Mouse (Mus musculus): ENCODE data around the gene Taf6l.
A peak's percentile ranks its signal among the peaks of the same experiment; 100 is the strongest.

The Taf6l gene

DNA sequence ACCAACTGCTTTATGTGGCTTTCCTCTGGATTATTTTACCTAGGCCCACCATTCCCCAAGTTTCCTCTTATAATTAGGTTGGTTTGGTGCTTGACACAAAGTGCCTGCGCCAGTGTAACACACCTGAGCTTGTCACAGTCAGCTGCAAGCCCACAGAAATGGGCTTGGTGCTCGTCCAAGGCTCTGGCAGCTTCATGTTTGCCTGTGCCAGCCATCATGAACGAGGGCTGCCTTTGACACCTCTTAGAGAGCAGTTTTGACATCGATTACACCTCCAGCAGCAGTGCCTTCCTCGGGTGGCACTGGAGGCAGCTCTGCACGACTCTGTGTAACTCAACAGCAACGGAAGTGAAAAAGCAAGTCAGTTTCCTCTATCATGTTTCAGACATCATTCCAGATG is 4.0 kb upstream of the Taf6l start:
- no peak for DNase-seq (ENCODE audit: low spot score)

DNA sequence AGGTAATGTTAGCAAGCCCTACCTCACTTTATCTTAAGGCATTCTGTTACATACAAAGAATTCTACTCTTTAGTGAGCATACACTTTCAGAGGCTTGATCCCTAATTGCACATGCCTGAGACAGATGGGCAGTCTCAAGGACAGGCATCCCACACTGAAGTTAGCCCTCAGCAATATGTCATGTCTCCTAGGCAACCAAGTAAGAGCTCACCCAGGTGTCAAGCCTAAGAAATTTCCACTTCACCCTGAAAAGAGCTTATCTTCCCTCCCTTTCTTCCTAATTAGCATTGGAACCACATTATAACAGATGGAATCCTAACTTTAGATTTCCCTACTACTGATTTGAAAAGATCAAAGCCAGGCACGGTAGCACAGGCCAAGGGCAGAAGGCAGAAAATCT is 3.0 kb upstream of the Taf6l start:
- no peak for DNase-seq (ENCODE audit: low spot score)

DNA sequence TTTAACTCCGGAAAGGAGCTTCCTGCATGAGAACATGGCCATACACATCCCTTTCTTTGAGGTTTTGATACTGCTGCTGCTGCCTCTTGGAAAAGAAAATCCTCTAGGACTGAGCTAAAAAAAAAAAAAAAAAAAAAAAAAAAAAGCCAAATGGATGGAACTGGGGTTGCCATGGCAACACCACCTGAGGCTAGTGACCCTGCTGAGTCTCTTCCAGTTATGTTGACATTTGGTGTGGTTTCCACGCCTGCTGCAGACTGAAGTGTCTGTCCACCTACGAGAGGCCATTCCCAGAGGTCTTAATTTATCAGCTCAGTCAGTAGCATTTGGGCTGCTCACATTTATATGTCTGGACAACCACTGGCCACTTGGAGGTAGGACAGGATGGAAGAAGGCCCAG is 2.3 kb upstream of the Taf6l start:
- no peak for DNase-seq (ENCODE audit: low spot score)

DNA sequence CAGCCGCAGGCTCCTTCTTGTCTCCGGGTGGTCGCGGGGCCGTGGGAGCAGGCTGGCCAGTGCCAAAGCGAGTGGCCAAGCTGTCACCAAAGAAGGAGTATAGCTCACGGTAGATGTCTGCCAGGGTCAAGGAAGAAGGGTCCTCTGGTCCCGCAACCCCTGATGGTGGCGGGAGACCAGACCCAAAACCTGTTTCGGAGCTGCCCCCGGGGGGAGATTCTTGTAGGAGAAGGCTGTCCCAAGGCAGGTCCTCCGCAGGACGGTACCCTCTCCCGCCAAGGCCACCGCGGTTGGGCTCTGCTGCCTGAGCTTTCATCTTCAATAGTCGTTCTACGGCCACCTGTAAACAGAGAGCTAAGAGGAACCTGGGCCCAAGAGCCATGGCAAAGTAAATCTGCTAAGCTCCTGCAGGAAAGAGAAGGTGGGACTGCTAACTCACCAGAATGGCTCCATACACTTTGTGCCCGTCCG is 11.2 kb downstream of the Taf6l start:
- no peak for DNase-seq (ENCODE audit: low spot score)

DNA sequence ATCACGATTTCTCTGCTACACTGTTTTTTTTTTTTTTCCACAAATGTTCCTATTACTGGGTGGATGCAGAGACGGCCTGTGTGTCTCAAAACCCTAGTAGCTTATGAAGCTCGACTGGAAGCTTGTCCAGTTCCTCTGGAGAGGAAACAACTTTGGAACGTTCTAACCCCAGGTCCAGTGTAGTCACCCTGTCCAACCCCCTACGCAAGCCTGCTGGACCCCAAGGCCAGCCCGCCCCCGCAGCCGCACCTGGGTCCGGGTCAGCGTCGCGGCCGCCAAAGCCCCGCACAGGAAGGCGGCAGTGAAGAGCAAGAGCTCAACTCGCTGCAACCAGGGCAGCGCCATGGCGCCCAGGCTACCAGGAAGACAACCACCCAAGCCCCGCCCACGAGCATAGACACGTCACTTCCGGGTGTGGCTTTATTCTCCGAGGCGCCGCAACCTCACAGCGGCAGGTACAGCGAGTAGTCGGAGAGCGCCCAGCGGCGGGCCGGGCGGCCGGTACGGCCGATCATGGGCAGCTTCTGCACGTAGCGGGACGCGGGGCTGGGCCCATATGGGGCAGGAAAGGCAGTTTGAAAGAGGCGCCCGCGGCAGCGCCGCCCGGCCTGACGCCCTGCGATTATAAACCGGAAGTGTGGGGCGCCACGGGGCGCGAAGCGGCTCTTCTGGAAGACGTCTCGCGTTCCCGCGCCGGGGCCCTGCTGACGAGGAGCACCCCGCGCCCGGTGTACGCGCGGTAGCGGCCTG is 12.0 kb downstream of the Taf6l start, which contains the start of gene Tmem179b:
TSS of gene Tmem179b (minus strand) at position 382 of the 750 bp plus-strand sequence.
- peak; percentile 95 for DNase-seq (ENCODE audit: low spot score)

DNA sequence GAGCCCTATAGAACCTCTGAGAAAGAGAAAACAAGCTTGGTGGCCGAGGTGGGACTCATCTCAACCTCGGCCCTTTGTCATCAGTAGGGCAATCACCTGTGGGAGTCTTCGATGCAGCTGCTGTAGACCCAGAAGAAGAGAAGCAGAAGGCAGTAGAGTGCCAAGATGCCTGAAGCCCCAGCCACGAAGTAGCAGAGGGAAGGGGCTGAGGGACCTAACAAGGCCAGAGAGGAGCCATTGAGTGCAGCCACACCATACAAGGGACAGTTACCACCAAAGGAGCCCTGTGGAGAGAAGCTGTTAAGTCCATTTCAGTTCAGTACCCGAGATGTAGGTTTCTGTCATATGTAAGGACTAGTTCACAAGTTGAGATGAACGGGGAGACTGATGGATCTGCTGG is 12.8 kb downstream of the Taf6l start:
- no peak for DNase-seq (ENCODE audit: low spot score)

DNA sequence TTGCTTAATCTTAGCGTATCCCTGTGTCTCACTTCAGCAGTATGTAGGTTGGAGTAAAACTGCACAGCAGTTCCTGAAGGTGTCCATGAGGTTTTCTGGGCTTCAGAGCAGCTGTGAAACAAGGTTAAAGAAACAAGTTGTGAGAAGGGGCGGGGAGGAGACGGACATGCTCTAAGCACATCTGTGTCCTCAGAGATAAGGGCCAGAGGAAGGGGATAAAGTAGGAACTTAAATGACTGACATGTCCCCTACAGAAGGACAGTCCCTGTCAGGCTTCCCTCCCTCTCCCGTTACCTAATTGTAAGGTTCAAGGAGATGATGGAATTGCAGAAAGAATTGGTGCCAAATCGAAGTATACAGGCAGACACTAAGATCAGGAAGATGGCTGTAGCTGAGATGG is 13.2 kb downstream of the Taf6l start:
- DNase-seq (ENCODE audit: low spot score), result no peak

DNA sequence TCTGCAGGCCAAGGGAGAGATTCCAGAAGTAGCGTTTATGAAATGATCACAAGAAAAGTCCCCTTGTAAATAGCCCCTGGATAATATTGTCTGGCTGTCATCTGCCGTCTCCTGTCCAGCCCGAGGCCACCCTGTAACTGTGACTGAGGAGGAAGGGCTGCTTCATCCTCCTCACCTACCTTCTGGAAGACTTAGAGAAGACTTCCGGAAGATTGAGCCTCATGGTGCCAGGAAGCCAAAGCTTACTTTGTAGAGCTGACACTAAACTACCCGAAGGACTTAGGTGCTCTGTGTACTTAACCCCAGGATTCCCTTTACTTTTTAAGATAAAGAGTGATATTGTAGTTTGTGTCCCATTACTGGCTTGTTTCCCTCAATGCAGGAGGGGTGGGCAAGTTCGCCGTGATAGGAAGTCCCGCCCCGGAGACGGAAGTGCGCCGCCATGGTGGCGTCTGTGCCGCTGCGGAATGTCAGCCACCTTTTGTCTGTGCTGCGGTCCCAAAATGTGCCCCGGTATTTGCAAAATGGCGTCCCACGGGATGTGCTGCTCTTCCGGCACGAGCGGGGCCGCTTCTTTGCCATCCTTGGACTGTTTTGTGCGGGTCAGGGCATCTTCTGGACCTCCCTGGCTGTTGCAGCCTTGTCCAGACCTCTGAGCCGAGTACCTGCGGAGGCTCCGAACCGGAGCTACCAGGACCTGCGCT is 15.5 kb downstream of the Taf6l start, which contains the start of gene Tmem223:
TSS of gene Tmem223 (plus strand) at position 430 of the 704 bp plus-strand sequence.
- DNase-seq (ENCODE audit: low spot score), result peak; percentile 82

DNA sequence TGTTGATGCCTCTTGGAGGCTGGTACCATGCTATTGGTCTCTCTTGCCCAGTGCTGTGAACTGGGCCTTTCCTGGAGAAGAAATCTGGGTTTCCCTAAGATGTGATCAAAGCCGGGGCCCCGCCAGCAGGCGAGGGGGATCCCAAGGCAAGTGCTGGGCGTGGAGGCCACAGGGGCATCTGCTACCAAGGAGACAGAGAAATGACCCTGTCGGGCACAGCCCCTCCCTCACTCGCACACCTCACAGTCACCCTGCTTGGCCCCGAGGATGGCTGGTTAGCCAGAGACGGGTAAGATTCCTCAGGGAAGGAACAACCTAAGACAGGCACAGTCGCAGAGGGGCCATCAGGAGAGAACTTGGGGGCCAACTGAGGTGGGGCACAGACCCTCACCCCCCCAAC is 20.7 kb downstream of the Taf6l start:
- no peak for DNase-seq (ENCODE audit: low spot score)

DNA sequence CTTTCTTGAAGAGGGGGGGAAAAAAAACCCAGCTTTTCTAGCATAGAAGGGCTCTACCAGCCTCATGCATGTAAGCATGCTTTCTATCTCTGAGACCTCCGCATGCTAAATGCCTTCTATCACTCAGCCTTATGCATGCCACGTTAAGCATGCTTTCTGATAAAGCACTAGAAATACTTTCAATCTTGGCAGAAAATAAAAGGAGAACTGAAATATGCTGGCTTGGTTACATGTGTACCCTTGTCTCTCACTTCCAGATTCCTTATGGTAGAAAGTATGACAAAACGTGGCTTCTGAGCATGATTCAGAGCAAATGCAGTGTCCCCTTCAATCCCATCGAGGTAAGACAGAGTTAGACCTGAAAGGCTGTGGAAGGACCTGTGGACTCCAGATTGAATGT is 22.9 kb downstream of the Taf6l start:
- DNase-seq (ENCODE audit: low spot score), result no peak

DNA sequence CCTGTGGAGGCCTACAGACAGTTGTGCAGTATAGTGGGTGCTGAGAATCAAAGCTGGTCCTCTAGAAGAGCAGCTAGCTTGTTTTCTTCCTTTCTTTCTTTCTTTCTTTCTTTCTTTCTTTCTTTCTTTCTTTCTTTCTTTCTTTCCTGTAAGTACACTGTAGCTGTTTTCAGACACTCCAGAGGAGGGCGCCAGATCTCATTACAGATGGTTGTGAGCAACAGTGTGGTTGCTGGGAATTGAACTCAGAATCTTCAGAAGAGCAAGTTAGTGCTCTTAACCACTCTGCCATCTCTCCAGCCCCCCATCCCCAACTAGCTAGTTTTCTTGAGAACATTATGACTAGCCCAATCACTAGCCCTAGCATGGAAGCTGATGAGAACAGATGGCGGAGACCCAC is 25.5 kb downstream of the Taf6l start:
- DNase-seq (ENCODE audit: low spot score), result no peak

DNA sequence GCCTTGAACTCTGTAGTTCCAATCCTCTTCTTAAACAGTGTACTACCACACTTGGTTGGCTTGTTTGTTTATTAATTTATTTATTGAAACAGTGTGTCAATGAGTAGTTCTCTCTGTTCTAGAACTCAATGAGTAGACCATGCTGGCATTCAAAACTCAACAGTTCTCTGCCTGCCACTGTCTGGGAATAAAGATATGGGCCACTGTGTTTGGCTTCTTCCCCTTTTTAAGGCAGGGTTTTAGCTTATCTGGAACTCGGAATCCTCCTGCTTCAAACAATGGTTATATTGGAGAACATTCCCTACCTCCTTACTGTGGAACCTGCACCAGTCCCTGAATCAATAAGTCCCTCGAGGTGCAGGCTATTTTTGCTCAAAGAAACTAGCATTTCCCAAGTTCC is 27.3 kb downstream of the Taf6l start:
- DNase-seq (ENCODE audit: low spot score), result no peak

DNA sequence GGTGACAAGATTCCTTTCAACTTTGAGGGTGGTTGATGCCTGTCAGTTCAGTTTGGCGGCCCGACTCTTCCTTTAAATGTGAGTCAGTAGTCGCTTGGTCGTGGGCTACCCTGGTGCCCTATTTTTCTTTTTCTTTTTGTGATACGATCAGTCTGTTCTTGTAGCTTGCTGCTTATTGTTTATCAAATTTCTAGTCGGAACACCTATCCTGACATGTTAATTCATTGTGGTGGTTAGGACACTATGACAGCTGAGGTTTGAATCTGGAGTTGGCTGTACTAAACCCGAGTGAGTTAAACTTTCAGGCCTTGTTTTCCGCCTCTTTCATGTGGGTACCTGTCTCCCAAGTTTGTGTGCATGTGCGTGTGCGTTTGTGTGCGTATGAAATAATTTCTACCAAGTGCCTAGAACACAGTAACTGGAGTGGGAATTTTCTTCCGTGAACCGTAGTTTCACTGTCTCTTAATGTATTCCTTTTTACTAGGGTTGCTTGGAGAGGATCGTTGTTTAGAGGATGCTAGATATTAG is 28.7 kb downstream of the Taf6l start:
- DNase-seq (ENCODE audit: low spot score), result no peak

DNA sequence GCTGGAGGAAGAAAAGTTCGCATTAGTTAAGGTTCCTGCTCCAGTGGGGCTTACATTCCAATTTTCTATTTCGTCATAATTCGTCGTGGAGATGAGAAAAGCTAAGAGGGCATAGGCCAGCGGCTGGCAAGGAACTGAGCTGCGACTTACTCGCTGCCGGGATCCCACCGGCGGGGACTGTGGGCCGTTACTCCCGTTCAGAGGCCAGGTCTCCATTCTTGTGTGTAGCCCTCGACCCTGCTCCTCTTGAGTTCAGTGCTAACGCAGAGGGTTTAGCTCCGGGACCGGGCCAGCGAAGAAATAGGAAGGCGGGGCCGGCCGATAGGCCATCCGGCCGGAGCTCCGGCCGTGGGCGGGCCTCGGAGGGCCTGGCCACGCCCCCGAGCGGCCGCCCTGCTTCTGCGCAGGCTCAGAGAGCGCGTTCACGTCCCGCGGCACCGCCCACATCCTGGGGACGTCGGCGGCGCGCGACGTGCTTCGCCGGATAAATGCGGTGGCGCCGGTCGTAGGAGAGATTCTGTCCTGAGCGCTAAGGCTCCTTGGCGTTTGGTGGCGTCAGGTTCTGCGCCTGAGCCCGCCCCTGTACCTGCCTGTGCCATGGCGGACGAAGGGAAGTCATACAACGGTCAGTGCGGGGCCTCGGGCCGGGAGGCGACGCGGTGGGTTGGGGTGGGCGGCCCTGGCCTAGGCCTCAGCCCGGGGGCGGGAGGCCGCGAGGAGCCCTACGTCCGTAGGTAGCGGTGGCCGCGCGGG is 29.4 kb downstream of the Taf6l start, which contains the start of gene Nxf1:
TSS of gene Nxf1 (plus strand) at position 439 of the 753 bp plus-strand sequence.
- peak; percentile 92 for DNase-seq (ENCODE audit: low spot score)

DNA sequence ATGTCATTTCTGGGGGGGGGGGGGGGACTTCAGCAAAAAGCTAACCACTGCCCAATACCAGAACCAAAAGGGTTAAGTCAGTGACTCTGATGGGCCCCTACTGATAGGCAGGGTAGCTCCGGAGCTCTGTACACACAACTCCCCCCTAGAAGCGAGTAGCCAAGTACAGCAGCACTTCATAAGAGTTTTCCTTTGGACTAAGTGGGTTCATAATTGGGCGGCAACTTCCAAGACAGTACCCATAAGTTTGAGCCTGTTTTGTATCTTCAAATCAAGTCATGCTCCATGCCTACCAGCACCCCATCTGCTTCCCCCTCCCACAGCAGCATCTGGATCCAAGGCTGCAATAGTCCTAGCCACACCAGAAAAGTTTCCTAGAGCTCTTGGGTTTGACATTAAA is 30.6 kb downstream of the Taf6l start:
- DNase-seq (ENCODE audit: low spot score), result no peak

DNA sequence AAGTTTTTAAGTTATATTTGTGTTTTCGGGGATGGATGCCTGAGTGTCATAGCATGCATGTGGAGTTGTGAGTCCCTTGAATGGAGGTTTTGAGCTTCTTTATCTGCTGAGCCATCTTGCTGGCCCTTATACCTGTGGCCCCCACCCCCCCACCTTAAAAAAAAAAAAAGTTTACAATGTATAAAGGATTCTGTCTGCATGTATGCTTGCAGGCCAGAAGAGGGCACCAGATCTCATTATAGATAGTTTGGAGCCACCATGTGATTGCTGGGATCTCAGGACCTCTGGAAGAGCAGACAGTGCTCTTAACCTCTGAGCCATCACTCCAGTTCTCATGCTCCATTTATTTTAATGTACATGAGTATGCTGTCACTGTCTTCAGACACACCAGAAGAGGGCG is 38.8 kb downstream of the Taf6l start:
- no peak for DNase-seq (ENCODE audit: low spot score)

DNA sequence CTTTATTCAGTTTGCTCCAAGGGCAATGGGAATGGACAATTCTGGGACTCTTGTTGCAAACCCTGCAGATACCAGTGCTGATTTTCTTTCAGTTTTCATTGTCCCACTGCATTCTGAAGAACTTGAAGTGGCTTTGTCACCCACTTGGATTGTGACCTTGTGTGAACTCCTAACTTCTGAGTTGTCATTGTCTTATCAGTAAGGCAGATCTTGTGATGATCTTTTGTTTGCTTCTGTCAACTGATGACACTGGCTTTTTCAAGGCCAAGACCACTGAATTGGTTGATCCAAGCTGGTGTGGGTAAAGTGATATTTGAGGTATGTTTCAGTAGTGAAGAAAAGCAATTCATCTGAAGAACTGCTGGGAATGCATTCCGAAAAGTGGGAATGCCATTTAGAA is 40.8 kb downstream of the Taf6l start:
- no peak for DNase-seq (ENCODE audit: low spot score)

DNA sequence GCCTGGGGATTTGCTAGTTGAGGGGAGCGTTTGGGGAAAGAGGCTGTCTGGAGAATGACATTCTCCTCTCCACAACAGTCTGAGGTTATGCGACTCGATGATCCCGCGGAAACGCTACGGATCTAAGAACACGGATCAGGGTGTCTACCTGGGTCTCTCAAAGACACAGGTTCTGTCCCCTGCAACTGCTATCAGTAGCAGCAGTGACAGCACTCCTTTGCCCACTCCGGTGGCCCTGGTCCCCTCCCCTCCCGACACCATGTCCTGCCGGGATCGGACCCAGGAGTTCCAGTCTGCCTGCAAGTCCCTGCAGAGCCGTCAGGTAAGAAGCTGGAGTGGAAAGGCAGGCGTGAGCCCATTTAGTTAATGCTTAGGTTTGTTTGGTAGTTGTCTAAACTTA is 44.0 kb downstream of the Taf6l start:
- DNase-seq (ENCODE audit: low spot score), result no peak

DNA sequence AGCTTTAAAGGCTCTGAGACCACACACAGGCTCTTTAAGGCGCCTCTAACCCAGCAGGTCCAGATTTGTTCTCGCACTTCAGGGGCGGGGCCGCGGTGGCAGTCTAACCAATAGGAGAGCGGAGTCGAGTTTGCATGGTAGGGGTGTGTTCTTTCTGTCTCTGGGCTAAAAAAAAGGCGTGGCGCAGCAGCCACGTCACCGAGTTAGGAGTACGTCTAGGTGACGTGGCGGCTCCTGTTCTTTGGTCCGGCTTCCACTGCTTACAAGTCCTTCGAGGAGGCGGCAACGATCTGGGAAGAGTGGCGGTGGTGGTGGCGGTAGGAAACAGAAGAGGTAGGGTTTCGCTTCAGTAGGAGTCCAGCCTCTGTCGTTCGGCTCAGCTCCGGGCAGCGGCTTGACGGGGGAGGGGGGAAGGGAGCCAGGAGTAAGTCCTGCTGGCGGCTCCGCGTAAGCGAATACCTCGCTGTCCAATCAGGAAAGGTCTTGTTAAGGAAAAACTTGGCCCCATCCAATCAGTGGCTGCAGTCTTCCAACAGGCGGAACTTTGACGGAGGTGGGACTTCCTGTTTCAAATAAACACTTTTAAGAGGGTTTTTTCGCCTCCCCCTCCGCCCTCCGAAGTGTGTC is 44.9 kb downstream of the Taf6l start, which contains the start of gene Stx5a:
TSS of gene Stx5a (plus strand) at position 171 of the 627 bp plus-strand sequence.
- DNase-seq (ENCODE audit: low spot score), result peak; percentile 98

DNA sequence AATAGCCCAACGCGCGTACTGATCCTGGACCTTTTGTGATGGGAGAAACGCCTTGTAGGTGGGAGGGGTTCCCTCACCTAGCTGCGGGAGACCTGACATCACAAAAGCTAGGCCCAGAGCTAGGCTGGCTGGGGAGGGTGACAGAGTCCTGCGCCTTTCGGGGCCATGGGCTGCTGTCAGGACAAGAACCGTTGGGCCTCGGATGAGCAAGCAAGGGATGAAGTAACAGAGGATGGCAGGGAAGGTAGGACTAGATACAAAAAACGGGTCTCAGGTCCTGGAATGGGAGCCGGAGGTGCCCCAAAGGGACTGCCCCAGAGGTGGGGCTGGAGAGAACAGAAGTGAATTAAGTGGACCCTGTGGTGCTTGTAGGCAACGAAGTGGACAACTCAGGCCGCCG is 45.6 kb downstream of the Taf6l start, which contains the start of gene 1700092M07Rik:
TSS of gene 1700092M07Rik (plus strand) at position 116 of the 400 bp plus-strand sequence.
- DNase-seq (ENCODE audit: low spot score), result no peak

DNA sequence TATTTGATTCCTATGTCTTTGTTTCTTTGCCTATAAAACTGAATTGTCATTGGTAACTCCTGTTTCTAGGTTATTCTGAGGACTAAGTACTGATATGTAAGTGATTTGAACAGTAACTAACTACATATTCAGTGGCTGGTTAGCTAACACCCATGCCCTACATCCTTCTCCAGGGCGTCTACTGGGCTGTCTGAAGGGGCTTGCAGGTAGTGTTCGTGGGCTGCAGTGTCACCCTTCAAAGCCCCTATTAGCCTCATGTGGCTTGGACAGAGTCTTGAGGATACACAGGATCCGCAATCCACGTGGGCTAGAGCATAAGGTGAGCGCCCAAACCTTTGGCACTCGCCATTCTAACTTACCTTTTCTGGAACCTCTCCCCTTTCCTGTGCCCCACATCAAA is 46.6 kb downstream of the Taf6l start:
- DNase-seq (ENCODE audit: low spot score), result no peak

DNA sequence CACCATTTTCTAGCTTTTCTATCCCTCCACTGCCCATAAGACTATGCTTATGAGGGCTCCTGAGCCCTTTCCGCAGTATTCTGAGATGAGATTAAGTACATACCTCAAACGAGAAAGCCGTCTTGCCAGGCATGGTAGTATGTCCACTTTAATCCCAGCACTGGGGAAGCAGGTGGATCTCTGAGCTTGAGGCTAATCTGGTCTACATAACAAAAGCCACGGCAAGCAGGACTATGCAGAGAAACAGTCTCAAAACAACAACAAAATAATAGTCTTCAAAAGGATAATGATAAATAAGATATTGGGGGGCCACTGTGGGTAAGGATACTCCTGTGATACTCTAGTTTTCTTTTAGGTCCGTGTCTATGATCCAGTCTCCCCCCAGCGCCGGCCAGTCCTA is 47.3 kb downstream of the Taf6l start:
- DNase-seq (ENCODE audit: low spot score), result no peak
